Mouse (Mus musculus) liver, embryonic 13.5 days (tissue): ENCODE results near the gene Lpar5. TPM values are rescaled to one million over a fixed set of nuclear protein-coding genes. Genes with fewer than 3 reads are reported as not detected.
A peak's percentile ranks its signal among the peaks of the same experiment; 100 is the strongest.

ENCODE experiments used
- ATAC-seq: fragments of 200-750 bp; cut with Nextera tagmentation; 2 replicates; pipeline ENCODE4 v1.8.0; 2017; ENCODE audit warnings: low read depth, mild to moderate bottlenecking, moderate number of reproducible peaks, moderate library complexity
- DNase-seq: peaks from one replicate; pipeline ENCODE4 v3.0.0; 2022
- H3K27ac ChIP-seq: fragments of 300-500 bp; sonication (generic); 2 replicates; pipeline ENCODE4 v1.5.1; 2015; ENCODE audit warnings: moderate library complexity, mild to moderate bottlenecking, inconsistent platforms
- H3K27me3 ChIP-seq: fragments of 300-500 bp; sonication (generic); 2 replicates; pipeline ENCODE4 v1.6.1; 2015; ENCODE audit warnings: mild to moderate bottlenecking, inconsistent platforms
- H3K36me3 ChIP-seq: fragments of 300-500 bp; sonication (generic); 2 replicates; pipeline ENCODE4 v1.6.1; 2015; ENCODE audit warnings: mild to moderate bottlenecking, inconsistent platforms
- H3K4me1 ChIP-seq: fragments of 300-500 bp; sonication (generic); replicated peaks from 2 replicates; pipeline ENCODE4 v1.6.1; 2015; ENCODE audit warnings: inconsistent platforms
- H3K4me2 ChIP-seq: fragments of 300-500 bp; sonication (generic); 2 replicates; pipeline ENCODE4 v1.6.1; 2015; ENCODE audit warnings: inconsistent platforms, mild to moderate bottlenecking, moderate library complexity
- H3K4me3 ChIP-seq: fragments of 300-500 bp; sonication (generic); replicated peaks from 2 replicates; pipeline ENCODE4 v1.5.1; 2015; ENCODE audit warnings: mild to moderate bottlenecking, inconsistent platforms
- H3K9ac ChIP-seq: fragments of 300-500 bp; sonication (generic); 2 replicates; pipeline ENCODE4 v1.6.1; 2015; ENCODE audit warnings: mild to moderate bottlenecking, inconsistent platforms
- H3K9me3 ChIP-seq: fragments of 300-500 bp; sonication (generic); replicated peaks from 2 replicates; pipeline ENCODE4 v1.6.1; 2016; ENCODE audit warnings: inconsistent platforms
- WGBS: fragments of 180-500 bp; shearing (Covaris S2); methylation state at CpG from one replicate; pipeline ENCODE4 v1.1.7; 2015; ENCODE audit not compliant: insufficient replicate concordance; 5-methylcytosine and 5-hydroxymethylcytosine counted together
- polyA plus RNA-seq: library from polyadenylated mRNA; unstranded; fragments of >200 nt; fragmentation: Nextera tagmentation; extraction: Ambion mirVana; gene quantifications from 2 replicates; pipeline ENCODE4 v1.2.1, GENCODE M21; 2015

The Lpar5 gene
- polyA plus RNA-seq, 1 experiment from 2014 or later: 1.6 TPM

DNA sequence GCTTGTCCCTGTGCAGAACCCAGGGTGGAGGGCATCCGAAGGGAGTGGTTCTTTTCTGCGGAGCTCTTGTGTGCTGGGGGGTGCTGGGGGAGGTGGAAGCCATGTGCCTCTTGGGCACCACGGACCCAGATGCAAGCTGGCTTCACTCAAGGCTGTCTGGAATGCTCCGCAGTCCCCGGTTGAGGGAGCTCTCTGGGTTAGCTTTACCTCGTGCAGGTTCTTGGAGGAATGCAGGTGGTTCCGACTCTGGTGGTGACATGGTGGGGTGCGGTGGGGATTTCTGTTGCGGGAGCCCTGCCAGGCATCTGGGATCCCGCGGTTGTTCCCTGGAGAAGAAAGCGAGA is 29.6 kb downstream of the Lpar5 start:
- peak overlapping the region; percentile 98 for H3K4me2 ChIP-seq
- H3K4me3 ChIP-seq: peak overlapping the region; percentile 95
- ATAC-seq (peak; percentile 21), DNase-seq (no peak)
- peak overlapping the region; percentile 95 for H3K27ac ChIP-seq
- no peaks in the 10 kb centered on the region for H3K9me3 ChIP-seq
- H3K36me3 ChIP-seq: peaks cover 45% of the 10 kb centered on the region
- peak overlapping the region; percentile 97 for H3K9ac ChIP-seq
- 4% methylated on average over 12 of the region's 12 CpGs for WGBS
- H3K27me3 ChIP-seq: no peaks in the 10 kb centered on the region
- peaks cover 60% of the 10 kb centered on the region for H3K4me1 ChIP-seq

DNA sequence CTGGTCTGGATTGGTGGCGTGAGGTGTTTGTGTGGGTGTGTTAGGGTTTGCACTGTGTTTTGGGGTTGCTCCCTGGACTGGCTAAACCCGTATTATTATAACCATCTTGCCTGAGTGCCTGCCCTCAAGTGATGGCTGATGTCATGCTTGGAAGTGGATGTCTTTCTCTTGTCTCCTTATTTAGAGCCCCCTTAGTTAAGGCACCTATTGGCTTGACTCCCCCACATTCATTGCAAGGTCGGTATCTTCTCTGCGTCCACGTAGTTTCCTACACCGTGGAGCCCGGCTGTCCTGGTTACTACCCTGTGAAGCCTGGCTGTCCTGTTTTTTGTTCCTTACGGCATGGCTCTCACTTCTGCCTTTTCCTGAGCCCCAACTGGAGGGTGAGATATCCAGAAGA is 30.2 kb downstream of the Lpar5 start:
- Histone ChIP-seq H3K9me3 (no peaks in the 10 kb centered on the region), H3K4me2 (peak overlapping the region; percentile 98), H3K4me3 (peak overlapping the region; percentile 95), H3K27me3 (no peaks in the 10 kb centered on the region), H3K9ac (peak overlapping the region; percentile 97), H3K36me3 (peaks cover 51% of the 10 kb centered on the region), H3K27ac (0 out of 2 replicates have a peak overlapping the region, but pooled peaks have one; percentile 55), H3K4me1 (peaks cover 66% of the 10 kb centered on the region)
- WGBS: 60% methylated on average over 8 of the region's 8 CpGs
- DNase-seq (no peak), ATAC-seq (no peak)

DNA sequence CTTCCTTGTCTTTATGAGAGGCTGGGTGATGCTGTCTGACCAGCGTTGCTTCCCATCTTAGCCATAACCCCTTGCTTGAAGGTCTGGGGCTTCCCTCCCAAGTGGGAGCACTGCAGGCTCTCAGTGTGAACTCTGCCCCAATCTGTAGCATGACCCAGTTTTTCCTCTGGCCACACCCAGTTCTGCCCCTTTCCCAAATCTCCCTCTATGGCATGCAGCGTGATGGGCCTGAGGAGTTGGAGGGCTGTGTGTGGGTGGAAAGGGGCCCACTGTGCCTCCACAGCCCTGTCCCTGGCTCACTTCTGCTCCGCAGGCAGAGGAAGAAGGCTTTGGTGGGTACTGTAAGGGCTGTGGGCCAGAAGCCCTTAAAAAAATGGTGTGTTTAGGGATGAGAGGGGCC is 30.8 kb downstream of the Lpar5 start:
- Histone ChIP-seq H3K27me3 (no peaks in the 10 kb centered on the region), H3K9me3 (no peaks in the 10 kb centered on the region), H3K27ac (peak overlapping the region; percentile 55; the same call in 1 of the 2 replicates), H3K4me3 (peak overlapping the region; percentile 95), H3K4me2 (peak overlapping the region; percentile 98), H3K9ac (peak overlapping the region; percentile 97), H3K4me1 (peaks cover 72% of the 10 kb centered on the region), H3K36me3 (peaks cover 55% of the 10 kb centered on the region)
- no peak for DNase-seq
- ATAC-seq: no peak
- 76% methylated on average over 3 of the region's 3 CpGs for WGBS

GRCm38 (mm10) chr6:125099421-125099971 is 31.8 kb downstream of the Lpar5 start:
- Histone ChIP-seq H3K4me2 (peak overlapping the region; percentile 7), H3K9me3 (no peaks in the 10 kb centered on the region), H3K27ac (peak overlapping the region; percentile 55), H3K4me1 (peaks cover 78% of the 10 kb centered on the region), H3K9ac (0 out of 2 replicates have a peak overlapping the region, but pooled peaks have one; percentile 97), H3K4me3 (no peak overlapping the region), H3K36me3 (peaks cover 62% of the 10 kb centered on the region), H3K27me3 (no peaks in the 10 kb centered on the region)
- DNase-seq: no peak
- 68% methylated on average over 5 of the region's 5 CpGs for WGBS
- no peak for ATAC-seq

- Histone ChIP-seq H3K4me1 (peaks cover 71% of the 10 kb centered on the region), H3K9me3 (no peaks in the 10 kb centered on the region), H3K36me3 (peaks cover 81% of the 10 kb centered on the region), H3K27me3 (no peaks in the 10 kb centered on the region), H3K9ac (no peak overlapping the region), H3K27ac (peak overlapping the region; percentile 34), H3K4me3 (no peak overlapping the region), H3K4me2 (no peak overlapping the region)
- 86% methylated on average over 9 of the region's 9 CpGs for WGBS
- ATAC-seq (no peak), DNase-seq (no peak)
Measured at GRCm38 (mm10) chr6:125101444-125101843, 33.7 kb downstream of the Lpar5 start.

DNA sequence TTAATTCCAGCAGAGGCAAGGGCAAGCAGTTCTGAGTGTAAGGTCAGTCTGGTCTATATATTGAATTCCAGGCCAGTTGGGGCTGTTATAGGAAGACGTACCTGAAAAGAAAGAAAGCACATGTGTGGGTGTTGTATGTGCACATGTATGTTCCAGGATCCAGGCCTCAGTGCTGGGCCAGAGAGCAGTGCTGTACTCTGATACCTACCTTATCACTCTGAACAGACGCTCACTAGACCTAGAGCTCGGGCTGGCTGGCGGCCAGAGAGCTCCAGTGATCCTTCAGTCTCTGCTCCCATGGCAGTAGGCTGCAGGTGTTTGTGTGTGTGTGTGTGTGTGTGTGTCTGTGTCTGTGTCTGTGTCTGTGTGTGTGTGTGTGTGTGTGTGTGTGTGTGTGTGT is 36.5 kb downstream of the Lpar5 start:
- Histone ChIP-seq H3K4me1 (peaks cover 46% of the 10 kb centered on the region), H3K27me3 (no peaks in the 10 kb centered on the region), H3K9ac (peak overlapping the region; percentile 53), H3K27ac (peak overlapping the region; percentile 93), H3K9me3 (no peaks in the 10 kb centered on the region), H3K36me3 (peaks cover 95% of the 10 kb centered on the region), H3K4me2 (peak overlapping the region; percentile 52), H3K4me3 (no peak overlapping the region; the same call in 1 of the 2 replicates)
- WGBS: 22% methylated on average over 4 of the region's 4 CpGs
- DNase-seq: peak; percentile 81
- peak; percentile 100 for ATAC-seq

GRCm38 (mm10) chr6:125107705-125108104 is 40.0 kb downstream of the Lpar5 start:
- H3K27ac ChIP-seq: no peak overlapping the region
- H3K9me3 ChIP-seq: no peaks in the 10 kb centered on the region
- H3K4me1 ChIP-seq: peaks cover 26% of the 10 kb centered on the region
- ATAC-seq: no peak
- 93% methylated on average over 2 of the region's 2 CpGs for WGBS
- no peak for DNase-seq
- H3K36me3 ChIP-seq: peaks cover 94% of the 10 kb centered on the region
- H3K27me3 ChIP-seq: no peaks in the 10 kb centered on the region
- H3K4me3 ChIP-seq: no peak overlapping the region
- H3K9ac ChIP-seq: no peak overlapping the region
- H3K4me2 ChIP-seq: no peak overlapping the region

GRCm38 (mm10) chr6:125109371-125109770 is 41.7 kb downstream of the Lpar5 start:
- Histone ChIP-seq H3K4me3 (no peak overlapping the region), H3K9ac (no peak overlapping the region), H3K9me3 (no peaks in the 10 kb centered on the region), H3K27me3 (no peaks in the 10 kb centered on the region), H3K27ac (no peak overlapping the region), H3K36me3 (peaks cover 99% of the 10 kb centered on the region), H3K4me1 (peaks cover 9% of the 10 kb centered on the region), H3K4me2 (no peak overlapping the region)
- ATAC-seq: no peak
- DNase-seq: no peak
- WGBS: 90% methylated on average over 14 of the region's 14 CpGs

DNA sequence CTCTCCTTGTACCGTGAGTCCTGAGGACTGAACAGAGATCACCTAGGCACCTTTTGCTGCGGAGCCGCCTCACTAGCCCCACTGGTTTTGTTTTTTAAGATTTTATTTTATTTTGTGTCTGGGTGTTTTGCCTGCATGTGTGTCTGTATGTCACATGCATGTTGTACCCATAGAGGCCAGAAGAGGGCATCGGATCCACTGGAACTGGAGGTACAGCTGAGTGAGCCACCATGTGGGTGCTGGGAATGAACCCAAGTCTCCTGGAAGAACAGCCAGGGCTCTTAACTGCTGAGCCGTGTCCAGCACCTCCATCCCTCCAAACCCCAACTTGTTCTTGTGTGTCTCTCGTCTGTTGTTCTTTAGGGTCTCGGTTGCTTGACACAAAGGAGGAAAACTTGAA is 43.2 kb downstream of the Lpar5 start:
- Histone ChIP-seq H3K9me3 (no peaks in the 10 kb centered on the region), H3K4me1 (no peaks in the 10 kb centered on the region), H3K9ac (no peak overlapping the region), H3K36me3 (peaks cover 96% of the 10 kb centered on the region), H3K4me3 (no peak overlapping the region), H3K27me3 (no peaks in the 10 kb centered on the region), H3K4me2 (no peak overlapping the region), H3K27ac (no peak overlapping the region)
- ATAC-seq: 0 out of 2 replicates have a peak, but pooled peaks have one; percentile 12
- 87% methylated on average over 7 of the region's 7 CpGs for WGBS
- no peak for DNase-seq

GRCm38 (mm10) chr6:125112553-125112952 is 44.8 kb downstream of the Lpar5 start:
- no peak overlapping the region for H3K4me2 ChIP-seq
- no peak overlapping the region for H3K4me3 ChIP-seq
- H3K27me3 ChIP-seq: no peaks in the 10 kb centered on the region
- no peak overlapping the region for H3K27ac ChIP-seq
- ATAC-seq (no peak), DNase-seq (no peak)
- H3K9ac ChIP-seq: no peak overlapping the region
- H3K36me3 ChIP-seq: peaks cover 96% of the 10 kb centered on the region
- no peaks in the 10 kb centered on the region for H3K9me3 ChIP-seq
- 78% methylated on average over 11 of the region's 11 CpGs for WGBS
- H3K4me1 ChIP-seq: no peaks in the 10 kb centered on the region

DNA sequence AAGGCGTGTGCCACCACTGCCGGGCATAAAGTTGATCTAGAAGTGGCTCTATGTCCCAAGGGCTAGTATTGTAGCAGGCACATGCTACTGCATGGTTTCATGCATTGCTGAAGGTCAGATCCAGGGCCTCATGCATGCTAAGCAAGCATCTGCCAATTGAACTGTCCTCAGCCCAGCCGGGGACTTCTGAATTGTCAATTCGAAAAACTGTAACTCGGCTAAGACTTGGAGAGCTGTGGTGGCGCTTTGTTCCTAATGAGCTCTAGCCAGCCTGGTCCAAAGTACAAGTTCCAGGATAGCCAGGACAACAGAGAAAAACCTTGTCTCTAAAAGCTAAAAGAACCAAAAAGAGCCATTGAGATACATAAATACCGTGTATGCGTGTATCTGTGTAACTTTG is 51.7 kb downstream of the Lpar5 start:
- H3K9me3 ChIP-seq: no peaks in the 10 kb centered on the region
- no peaks in the 10 kb centered on the region for H3K4me1 ChIP-seq
- no peaks in the 10 kb centered on the region for H3K27me3 ChIP-seq
- DNase-seq (no peak), ATAC-seq (no peak)
- peaks cover 96% of the 10 kb centered on the region for H3K36me3 ChIP-seq
- H3K27ac ChIP-seq: no peak overlapping the region
- no peak overlapping the region for H3K4me3 ChIP-seq
- WGBS: 85% methylated on average over 8 of the region's 8 CpGs
- no peak overlapping the region for H3K4me2 ChIP-seq
- no peak overlapping the region for H3K9ac ChIP-seq

DNA sequence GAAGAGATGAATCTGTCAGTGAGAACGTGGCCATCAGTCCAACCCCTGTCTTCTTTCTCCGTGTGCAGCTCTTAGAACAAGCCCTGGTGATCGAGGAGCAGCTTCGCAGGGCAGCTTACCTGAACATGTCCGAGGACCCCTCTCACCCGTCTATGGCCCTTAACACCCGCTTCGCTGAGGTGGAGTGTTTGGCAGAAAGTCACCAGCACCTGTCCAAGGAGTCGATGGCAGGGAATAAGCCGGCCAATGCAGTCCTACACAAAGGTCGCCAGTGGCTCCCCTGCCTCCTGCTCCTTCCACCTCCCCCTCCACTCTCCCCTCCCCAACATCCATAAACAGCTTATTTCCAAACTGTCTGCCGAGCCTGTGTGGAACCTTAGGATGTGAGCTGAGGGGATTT is 61.0 kb downstream of the Lpar5 start:
- WGBS: 87% methylated on average over 12 of the region's 12 CpGs
- no peak overlapping the region for H3K27ac ChIP-seq
- H3K4me3 ChIP-seq: no peak overlapping the region
- peaks cover 77% of the 10 kb centered on the region for H3K36me3 ChIP-seq
- H3K9me3 ChIP-seq: no peaks in the 10 kb centered on the region
- no peak for DNase-seq
- no peak for ATAC-seq
- no peaks in the 10 kb centered on the region for H3K27me3 ChIP-seq
- peaks cover 24% of the 10 kb centered on the region for H3K4me1 ChIP-seq
- no peak overlapping the region for H3K4me2 ChIP-seq
- H3K9ac ChIP-seq: no peak overlapping the region
